ENCODE assay signal across 9 mouse cellular contexts in genomic region chr12:102743036-102743588, GRCm38 (mm10). TPM values are rescaled to one million over a fixed set of nuclear protein-coding genes. Genes with fewer than 3 reads are reported as not detected.
DNase-seq lines count a peak whose midpoint lies in the region; ATAC-seq and TF ChIP-seq lines count a peak whose summit lies in the region.
"Had no signal": no experiment of that assay in that cellular context is flagged by ENCODE, and none has a peak within 500 bp of the region (broad histone marks: within the 10 kb centered on the region; RNA-seq: fewer than 3 reads in every experiment).

No protein-coding gene starts in this region.

- TF ChIP-seq POLR2A in ES-Bruce4 (IDR thresholded peaks at IDR 0.05; ENCODE audit: insufficient read depth, low read length): no peak

- TF ChIP-seq CTCF in ES-Bruce4 (IDR thresholded peaks at IDR 0.05; ENCODE audit: low read depth, low read length): no peak

- intact Hi-C loops in heart, postnatal 36 days (cut with DNase I): loop anchor here (1.0 to 2.0 kb wide), 2 partner anchors 14 to 322 kb away; partner anchors contain the start of genes Gm28051, Gon7 and Ubr7

- H3K9ac ChIP-seq in heart, embryonic 13.5 days: peak overlapping the region; percentile 88
- H3K9ac ChIP-seq in ES-Bruce4 (ENCODE audit: low read depth, poor library complexity, severe bottlenecking): peak overlapping the region; percentile 95
- peak overlapping the region; percentile 95 for H3K9ac ChIP-seq in liver, embryonic 12.5 days

- no peaks in the 10 kb centered on the region for H3K9me3 ChIP-seq in heart, embryonic 13.5 days
- no peaks in the 10 kb centered on the region for H3K9me3 ChIP-seq in ES-Bruce4 (replicated peaks; ENCODE audit: control insufficient read depth, insufficient read depth, low read length, poor library complexity, severe bottlenecking)
- H3K9me3 ChIP-seq in forebrain, embryonic 10.5 days: no peaks in the 10 kb centered on the region
- no peaks in the 10 kb centered on the region for H3K9me3 ChIP-seq in liver, embryonic 12.5 days (replicated peaks)

- H3K4me1 ChIP-seq in heart, embryonic 13.5 days: peaks cover 30% of the 10 kb centered on the region
- H3K4me1 ChIP-seq in ES-Bruce4 (ENCODE audit: control insufficient read depth, insufficient read depth, low read length): no peaks in the 10 kb centered on the region
- H3K4me1 ChIP-seq in forebrain, embryonic 10.5 days: peaks cover 30% of the 10 kb centered on the region
- H3K4me1 ChIP-seq in liver, embryonic 12.5 days: peaks cover 34% of the 10 kb centered on the region

- DNase-seq in heart, postnatal 36 days: no peak
- no peak for DNase-seq in forebrain, embryonic 10.5 days (ENCODE audit: extremely low spot score, low spot score)
- no peak for DNase-seq in B cell, adult 2 months
- no peak for DNase-seq in gastrocnemius, adult 8-10 months (ENCODE audit: low spot score in 2 of 2)
- no peak for DNase-seq in urinary bladder, postnatal 4 days (ENCODE audit: low spot score in 2 of 2)

- ATAC-seq in heart, embryonic 13.5 days (ENCODE audit: extremely low read depth, insufficient number of reproducible peaks, low FRiP score, low TSS enrichment): no peak
- ATAC-seq in liver, embryonic 12.5 days: peak; percentile 64

- H3K4me2 ChIP-seq in heart, embryonic 13.5 days: peak overlapping the region; percentile 92
- peak overlapping the region; percentile 86 for H3K4me2 ChIP-seq in liver, embryonic 12.5 days

- no peaks in the 10 kb centered on the region for H3K27me3 ChIP-seq in heart, embryonic 13.5 days (replicated peaks)
- H3K27me3 ChIP-seq in ES-Bruce4 (ENCODE audit: control insufficient read depth, insufficient read depth, low read length, poor library complexity, severe bottlenecking): no peaks in the 10 kb centered on the region
- H3K27me3 ChIP-seq in forebrain, embryonic 10.5 days (ENCODE audit: poor library complexity, severe bottlenecking): no peaks in the 10 kb centered on the region
- H3K27me3 ChIP-seq in liver, embryonic 12.5 days (replicated peaks): no peaks in the 10 kb centered on the region

- peaks cover 16% of the 10 kb centered on the region; the same call in 1 of the 2 replicates for H3K36me3 ChIP-seq in heart, embryonic 13.5 days
- H3K36me3 ChIP-seq in ES-Bruce4 (ENCODE audit: control insufficient read depth, insufficient read depth, low read length, poor library complexity, severe bottlenecking): peaks cover 18% of the 10 kb centered on the region
- H3K36me3 ChIP-seq in forebrain, embryonic 10.5 days (replicated peaks): peaks cover 41% of the 10 kb centered on the region
- peaks cover 36% of the 10 kb centered on the region for H3K36me3 ChIP-seq in liver, embryonic 12.5 days

- H3K27ac ChIP-seq in heart, embryonic 13.5 days (replicated peaks): peak overlapping the region; percentile 93
- no peak overlapping the region; the same call in 1 of the 2 replicates for H3K27ac ChIP-seq in ES-Bruce4 (ENCODE audit: insufficient read depth, low read length)
- peak overlapping the region; percentile 95 for H3K27ac ChIP-seq in forebrain, embryonic 10.5 days
- H3K27ac ChIP-seq in liver, embryonic 12.5 days: peak overlapping the region; percentile 97

- TF ChIP-seq EP300 in ES-Bruce4 (IDR thresholded peaks at IDR 0.05; ENCODE audit: insufficient read depth, low read depth, low read length): no peak

- WGBS in heart, embryonic 13.5 days: under 1% methylated on average over 33 of the region's 33 CpGs
- under 1% methylated on average over 33 of the region's 33 CpGs for WGBS in forebrain, embryonic 10.5 days
- WGBS in liver, embryonic 12.5 days (ENCODE audit: insufficient replicate concordance): 1% methylated on average over 33 of the region's 33 CpGs

- H3K4me3 ChIP-seq in heart, embryonic 13.5 days: peak overlapping the region; percentile 71
- H3K4me3 ChIP-seq in ES-Bruce4 (ENCODE audit: low read depth, low read length): peak overlapping the region; percentile 91
- H3K4me3 ChIP-seq in forebrain, embryonic 10.5 days: peak overlapping the region; percentile 91
- H3K4me3 ChIP-seq in liver, embryonic 12.5 days: peak overlapping the region; percentile 92

RNA-seq across cellular contexts. Expression of gene Moap1, which starts 0.3 kb away (rescaled TPM):
- 17.9 and 18.3 TPM in 2 replicates for polyA plus RNA-seq in heart, embryonic 13.5 days (2015; fragmentation: Nextera tagmentation; extraction: Ambion mirVana)
- 1 to 10 TPM; 7.6 to 7.7 TPM for total RNA-seq in heart, postnatal 36 days (2021)
- polyA plus RNA-seq in ES-Bruce4 (2011; ENCODE audit: insufficient read depth, insufficient read length, low read depth, missing spikeins): 6.7 and 7.5 TPM in 2 replicates
- polyA plus RNA-seq in forebrain, embryonic 10.5 days (2016; fragmentation: Nextera tagmentation; extraction: Ambion mirVana): 33.8 and 36.5 TPM in 2 replicates
- polyA plus RNA-seq in liver, embryonic 12.5 days (2016; fragmentation: Nextera tagmentation; extraction: Ambion mirVana): 9.2 and 11.7 TPM in 2 replicates
- 1 to 10 TPM; 3.8 to 4.7 (median 4.2) TPM for total RNA-seq in gastrocnemius, adult 8-10 months (2022)

RNA-seq across cellular contexts. Expression of gene Tmem251, which starts 0.5 kb away (rescaled TPM):
- 6.8 and 7.5 TPM in 2 replicates for polyA plus RNA-seq in heart, embryonic 13.5 days (2015; fragmentation: Nextera tagmentation; extraction: Ambion mirVana)
- total RNA-seq in heart, postnatal 36 days (2021): 1 to 10 TPM; 3.7 to 3.9 TPM
- polyA plus RNA-seq in ES-Bruce4 (2011; ENCODE audit: insufficient read depth, insufficient read length, low read depth, missing spikeins): 6.3 TPM in 2 replicates
- 12.0 and 14.2 TPM in 2 replicates for polyA plus RNA-seq in forebrain, embryonic 10.5 days (2016; fragmentation: Nextera tagmentation; extraction: Ambion mirVana)
- 11.5 and 12.3 TPM in 2 replicates for polyA plus RNA-seq in liver, embryonic 12.5 days (2016; fragmentation: Nextera tagmentation; extraction: Ambion mirVana)
- total RNA-seq in gastrocnemius, adult 8-10 months (2022): 1 to 10 TPM; 2.3 to 4.2 (median 2.5) TPM

RNA-seq across cellular contexts. Expression of gene Gm28051, which starts 14.5 kb away (rescaled TPM):
- not detected in 2 replicates for polyA plus RNA-seq in heart, embryonic 13.5 days (2015; fragmentation: Nextera tagmentation; extraction: Ambion mirVana)
- not detected for total RNA-seq in heart, postnatal 36 days (2021)
- not detected in 2 replicates for polyA plus RNA-seq in ES-Bruce4 (2011; ENCODE audit: insufficient read depth, insufficient read length, low read depth, missing spikeins)
- polyA plus RNA-seq in forebrain, embryonic 10.5 days (2016; fragmentation: Nextera tagmentation; extraction: Ambion mirVana): not detected in 2 replicates
- 0.48 TPM in 1 of 2 replicates, not detected in the other for polyA plus RNA-seq in liver, embryonic 12.5 days (2016; fragmentation: Nextera tagmentation; extraction: Ambion mirVana)
- total RNA-seq in gastrocnemius, adult 8-10 months (2022): not detected
- total RNA-seq: layer of hippocampus, adult 18-20 months had no signal

RNA-seq across cellular contexts. Expression of gene Gon7, which starts 14.5 kb away (rescaled TPM):
- 20.7 and 26.6 TPM in 2 replicates for polyA plus RNA-seq in heart, embryonic 13.5 days (2015; fragmentation: Nextera tagmentation; extraction: Ambion mirVana)
- 1 to 10 TPM; 9.3 to 9.4 TPM for total RNA-seq in heart, postnatal 36 days (2021)
- 23.6 and 26.6 TPM in 2 replicates for polyA plus RNA-seq in ES-Bruce4 (2011; ENCODE audit: insufficient read depth, insufficient read length, low read depth, missing spikeins)
- polyA plus RNA-seq in forebrain, embryonic 10.5 days (2016; fragmentation: Nextera tagmentation; extraction: Ambion mirVana): 47.9 and 52.4 TPM in 2 replicates
- 20.6 and 23.2 TPM in 2 replicates for polyA plus RNA-seq in liver, embryonic 12.5 days (2016; fragmentation: Nextera tagmentation; extraction: Ambion mirVana)
- total RNA-seq in gastrocnemius, adult 8-10 months (2022): 10 to 100 TPM; 10.3 to 12.0 (median 10.9) TPM

RNA-seq across cellular contexts. Expression of gene Ubr7, which starts 14.7 kb away (rescaled TPM):
- 26.5 and 30.3 TPM in 2 replicates for polyA plus RNA-seq in heart, embryonic 13.5 days (2015; fragmentation: Nextera tagmentation; extraction: Ambion mirVana)
- total RNA-seq in heart, postnatal 36 days (2021): 10 to 100 TPM; 25.3 to 27.6 TPM
- 93.1 and 97.5 TPM in 2 replicates for polyA plus RNA-seq in ES-Bruce4 (2011; ENCODE audit: insufficient read depth, insufficient read length, low read depth, missing spikeins)
- 67.8 and 71.6 TPM in 2 replicates for polyA plus RNA-seq in forebrain, embryonic 10.5 days (2016; fragmentation: Nextera tagmentation; extraction: Ambion mirVana)
- polyA plus RNA-seq in liver, embryonic 12.5 days (2016; fragmentation: Nextera tagmentation; extraction: Ambion mirVana): 32.1 and 32.4 TPM in 2 replicates
- total RNA-seq in gastrocnemius, adult 8-10 months (2022): 10 to 100 TPM; 16.0 to 16.9 (median 16.3) TPM
